Mouse (Mus musculus) T-helper 2 cell (primary cell): ENCODE data around the gene Med6.

Experiments
- in situ Hi-C: fragments of 300-600 bp; cut with MboI, MseI; formaldehyde crosslinking; loops from one replicate; pipeline ENCODE4 v1.15.1; 2025; ENCODE audit warnings: high pct_unique_total_duplicates

Gene Med6

GRCm38 (mm10) chr12:81594902-81595671 is at the start of gene Med6:
TSS of gene Med6 (minus strand) at chr12:81595008.
- in situ Hi-C loops = loop anchor here (5.0 kb wide), 1 partner anchor 63 kb away; the partner anchor contains the start of genes Gm20498 and Synj2bp

- in situ Hi-C loops = no loop called here
These were observed 47.7 kb upstream of the Med6 start for GRCm38 (mm10) chr12:81642361-81643082.

- in situ Hi-C loops = no loop called here
These were observed 45.8 kb upstream of the Med6 start for GRCm38 (mm10) chr12:81640656-81641055.

GRCm38 (mm10) chr12:81633246-81633645 is 38.4 kb upstream of the Med6 start:
- in situ Hi-C loops = no loop called here

GRCm38 (mm10) chr12:81631661-81632401 is 37.0 kb upstream of the Med6 start:
- in situ Hi-C loops = no loop called here

- in situ Hi-C loops = no loop called here
These were observed 36.3 kb upstream of the Med6 start, which contains the start of gene Ttc9 for GRCm38 (mm10) chr12:81630915-81631660. TSS of gene Ttc9 (plus strand) at chr12:81631249.

GRCm38 (mm10) chr12:81630520-81630914 is 35.7 kb upstream of the Med6 start:
- in situ Hi-C loops = no loop called here

- in situ Hi-C loops = loop anchor here (10.0 kb wide), 1 partner anchor 433 kb away; no protein-coding TSS in a partner anchor
These were observed 33.3 kb upstream of the Med6 start for GRCm38 (mm10) chr12:81628091-81628490.

GRCm38 (mm10) chr12:81627426-81627825 is 32.6 kb upstream of the Med6 start:
- in situ Hi-C loops = loop anchor here (10.0 kb wide), 1 partner anchor 433 kb away; no protein-coding TSS in a partner anchor

- in situ Hi-C loops = loop anchor here (10.0 kb wide), 1 partner anchor 432 kb away; no protein-coding TSS in a partner anchor
These were observed 31.5 kb upstream of the Med6 start for GRCm38 (mm10) chr12:81626226-81626861.

- in situ Hi-C loops = loop anchor here (10.0 to 25.0 kb wide), 2 partner anchors 164 to 429 kb away; partner anchors contain the start of gene Map3k9
These were observed 28.6 kb upstream of the Med6 start for GRCm38 (mm10) chr12:81623377-81623776.

GRCm38 (mm10) chr12:81619302-81619701 is 24.5 kb upstream of the Med6 start:
- in situ Hi-C loops = loop anchor here (25.0 kb wide), 1 partner anchor 168 kb away; the partner anchor contains the start of gene Map3k9

- in situ Hi-C loops = loop anchor here (25.0 kb wide), 1 partner anchor 170 kb away; the partner anchor contains the start of gene Map3k9
These were observed 22.2 kb upstream of the Med6 start for GRCm38 (mm10) chr12:81616980-81617379.

- in situ Hi-C loops = loop anchor here (25.0 kb wide), 1 partner anchor 171 kb away; the partner anchor contains the start of gene Map3k9
These were observed 21.0 kb upstream of the Med6 start for GRCm38 (mm10) chr12:81615807-81616206.

- in situ Hi-C loops = loop anchor here (5.0 to 25.0 kb wide), 2 partner anchors 178 to 243 kb away; partner anchors contain the start of gene Map3k9
These were observed 14.6 kb upstream of the Med6 start for GRCm38 (mm10) chr12:81609445-81609844.

- in situ Hi-C loops = loop anchor here (5.0 to 25.0 kb wide), 2 partner anchors 182 to 247 kb away; partner anchors contain the start of gene Map3k9
These were observed 10.4 kb upstream of the Med6 start for GRCm38 (mm10) chr12:81604995-81605784.

- in situ Hi-C loops = no loop called here
These were observed 1.9 kb upstream of the Med6 start for GRCm38 (mm10) chr12:81596547-81597262.

- in situ Hi-C loops = no loop called here
These were observed 26.4 kb downstream of the Med6 start, which contains the start of gene Adam21 for GRCm38 (mm10) chr12:81568374-81568773. TSS of gene Adam21 (minus strand) at chr12:81568474.
